Mouse (Mus musculus): ENCODE measurements around the gene Rgs7. TPM values are rescaled to one million over a fixed set of nuclear protein-coding genes. Genes with fewer than 3 reads are reported as not detected.

Rgs7 gene
- polyA plus RNA-seq (2016; fragmentation: Nextera tagmentation; extraction: Ambion mirVana): 5.1 and 7.3 TPM in 2 replicates

DNA sequence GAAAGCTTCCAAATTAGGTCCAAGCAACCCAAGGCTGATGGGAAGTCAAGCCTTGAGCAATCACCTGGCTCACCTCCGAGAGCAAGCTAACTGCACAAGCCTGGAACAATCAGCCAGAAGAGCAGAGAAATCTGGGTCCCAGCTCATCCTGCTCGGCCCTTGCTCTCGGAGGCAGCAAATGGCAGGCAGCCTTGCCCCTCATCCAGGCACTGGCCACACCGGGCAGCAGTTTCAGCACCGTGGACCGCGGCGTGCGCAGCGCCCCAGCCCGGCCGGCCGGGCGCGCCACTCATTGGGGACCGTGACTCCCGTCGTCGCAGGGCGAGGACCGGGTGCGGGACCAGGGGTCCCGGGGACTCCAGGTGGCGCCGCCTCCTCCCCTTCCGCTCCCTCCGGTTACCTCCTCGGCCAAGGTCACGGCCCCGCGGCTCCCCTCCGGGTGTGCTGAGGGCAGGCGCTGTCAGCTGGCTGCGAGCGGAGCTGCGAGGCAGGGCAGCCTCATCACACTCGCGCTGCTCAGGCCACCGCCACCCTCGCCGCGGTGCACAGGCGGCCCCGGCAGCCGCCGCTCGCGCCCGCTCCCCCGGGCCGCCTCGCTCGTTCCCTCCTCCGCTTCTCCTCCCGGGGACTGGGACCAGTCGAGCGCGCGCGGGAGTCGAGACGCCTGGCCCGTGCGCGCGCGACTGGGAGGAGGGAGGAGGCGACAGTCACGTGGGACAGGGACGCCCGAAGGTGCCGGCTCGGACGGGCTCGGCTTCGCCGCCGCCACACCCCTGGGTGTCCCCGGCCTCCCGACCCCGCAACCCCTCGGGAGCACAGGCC, at the start of gene Rgs7:
Gene Rgs7 (minus strand): TSS at position 640 of the 822 bp plus-strand sequence.
- H3K27me3 ChIP-seq: peaks cover 21% of the 10 kb centered on the region
- peaks cover 6% of the 10 kb centered on the region for H3K4me1 ChIP-seq
- under 1% methylated on average over 64 of the region's 82 CpGs for WGBS
- H3K9ac ChIP-seq (replicated peaks): peak within 1 kb of the TSS; percentile 70
- H3K4me3 ChIP-seq: peak within 1 kb of the TSS; percentile 76
- no peaks in the 10 kb centered on the region for H3K36me3 ChIP-seq
- H3K27ac ChIP-seq (replicated peaks): peak within 1 kb of the TSS; percentile 81
- peak; percentile 94 for ATAC-seq (ENCODE audit: low FRiP score, low read depth)
- H3K4me2 ChIP-seq (replicated peaks): peak within 1 kb of the TSS; percentile 86
- no peaks in the 10 kb centered on the region for H3K9me3 ChIP-seq

DNA sequence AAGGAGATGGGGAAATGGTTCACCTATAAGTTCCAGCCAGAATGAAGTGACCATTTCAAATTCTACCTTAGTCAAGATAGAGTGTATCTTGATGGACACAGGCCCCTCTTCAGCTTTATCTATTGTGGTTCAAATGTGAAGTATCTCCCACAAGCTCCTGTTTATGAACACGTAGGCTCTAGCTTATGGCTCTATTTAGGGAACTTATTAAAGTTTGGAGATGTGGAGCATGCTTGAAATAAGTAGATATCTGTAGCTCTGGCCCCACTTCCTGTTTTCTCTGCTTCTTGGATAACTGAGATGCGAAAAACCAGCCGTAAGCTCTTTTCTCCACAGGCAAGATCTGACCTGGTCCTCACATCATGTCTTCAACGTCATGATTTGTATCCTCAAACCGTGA, 48.4 kb upstream of the Rgs7 start:
- H3K9me3 ChIP-seq: no peaks in the 10 kb centered on the region
- no peaks in the 10 kb centered on the region for H3K4me1 ChIP-seq
- H3K36me3 ChIP-seq: no peaks in the 10 kb centered on the region
- no peak overlapping the region for H3K9ac ChIP-seq (replicated peaks)
- no peak overlapping the region for H3K4me3 ChIP-seq
- no peak for ATAC-seq (ENCODE audit: low FRiP score, low read depth)
- WGBS: 92% methylated on average over 5 of the region's 5 CpGs
- no peak overlapping the region for H3K27ac ChIP-seq (replicated peaks)
- no peak overlapping the region for H3K4me2 ChIP-seq (replicated peaks)
- no peaks in the 10 kb centered on the region for H3K27me3 ChIP-seq

- Histone ChIP-seq H3K4me1 (no peaks in the 10 kb centered on the region), H3K4me3 (no peak overlapping the region), H3K9me3 (no peaks in the 10 kb centered on the region), H3K27ac (replicated peaks) (no peak overlapping the region), H3K9ac (replicated peaks) (no peak overlapping the region), H3K4me2 (replicated peaks) (no peak overlapping the region), H3K36me3 (no peaks in the 10 kb centered on the region), H3K27me3 (no peaks in the 10 kb centered on the region)
- 81% methylated on average over 1 of the region's 1 CpGs for WGBS
- no peak for ATAC-seq (ENCODE audit: low FRiP score, low read depth)
Measured at GRCm38 (mm10) chr1:175537321-175537720, 45.0 kb upstream of the Rgs7 start.

DNA sequence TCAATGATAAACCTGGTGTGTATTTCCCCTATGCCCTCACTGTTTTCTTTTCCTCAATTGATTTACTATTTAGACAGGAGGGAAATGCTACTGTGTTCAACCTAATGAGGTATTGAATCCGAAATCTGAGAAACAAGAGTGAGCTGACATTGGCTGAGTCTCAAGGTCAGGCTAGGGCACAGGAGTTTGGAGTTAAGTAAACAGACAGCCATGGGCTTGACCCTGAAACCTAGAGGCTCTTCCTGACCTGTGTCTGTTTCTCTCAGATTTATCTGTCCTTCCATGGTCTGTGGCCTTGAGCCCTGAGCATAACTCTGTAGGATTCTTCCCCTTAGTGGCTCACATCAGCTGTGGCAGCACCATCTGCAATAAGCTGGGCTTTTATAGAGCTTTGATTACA, 37.6 kb upstream of the Rgs7 start:
- Histone ChIP-seq H3K4me1 (no peaks in the 10 kb centered on the region), H3K27me3 (no peaks in the 10 kb centered on the region), H3K9ac (replicated peaks) (no peak overlapping the region), H3K4me3 (no peak overlapping the region), H3K27ac (replicated peaks) (no peak overlapping the region), H3K4me2 (replicated peaks) (no peak overlapping the region), H3K9me3 (no peaks in the 10 kb centered on the region), H3K36me3 (no peaks in the 10 kb centered on the region)
- 71% methylated on average over 1 of the region's 1 CpGs for WGBS
- ATAC-seq (ENCODE audit: low FRiP score, low read depth): no peak

GRCm38 (mm10) chr1:175524626-175525294, 32.5 kb upstream of the Rgs7 start:
- H3K36me3 ChIP-seq: no peaks in the 10 kb centered on the region
- H3K4me1 ChIP-seq: no peaks in the 10 kb centered on the region
- 87% methylated on average over 3 of the region's 3 CpGs for WGBS
- H3K4me2 ChIP-seq (replicated peaks): no peak overlapping the region
- H3K9ac ChIP-seq (replicated peaks): no peak overlapping the region
- H3K27ac ChIP-seq (replicated peaks): no peak overlapping the region
- H3K4me3 ChIP-seq: no peak overlapping the region
- H3K9me3 ChIP-seq: no peaks in the 10 kb centered on the region
- ATAC-seq (ENCODE audit: low FRiP score, low read depth): no peak
- no peaks in the 10 kb centered on the region for H3K27me3 ChIP-seq

DNA sequence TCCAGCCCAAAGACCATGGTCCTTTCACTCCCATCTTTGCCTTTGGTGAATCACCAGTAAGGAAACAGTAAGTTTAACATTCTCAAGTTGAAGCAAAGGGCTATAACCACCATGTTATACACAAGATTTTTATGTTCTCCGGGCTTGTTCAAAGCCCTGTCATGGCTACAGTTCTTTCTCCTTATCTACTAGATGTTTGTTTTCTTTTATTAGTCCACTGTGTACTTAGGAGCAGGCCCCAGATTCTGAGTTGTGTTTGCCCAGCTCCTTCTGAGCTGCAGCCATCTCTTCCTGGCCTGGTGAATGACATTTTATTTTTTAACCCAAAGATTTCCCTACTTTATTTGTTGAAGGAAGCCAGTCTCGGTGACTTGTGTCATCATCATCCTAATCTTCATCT, 31.3 kb upstream of the Rgs7 start:
- H3K4me1 ChIP-seq: no peaks in the 10 kb centered on the region
- WGBS: 82% methylated on average over 2 of the region's 2 CpGs
- H3K36me3 ChIP-seq: no peaks in the 10 kb centered on the region
- ATAC-seq (ENCODE audit: low FRiP score, low read depth): no peak
- no peak overlapping the region for H3K27ac ChIP-seq (replicated peaks)
- H3K9ac ChIP-seq (replicated peaks): no peak overlapping the region
- H3K27me3 ChIP-seq: no peaks in the 10 kb centered on the region
- no peak overlapping the region for H3K4me3 ChIP-seq
- H3K9me3 ChIP-seq: no peaks in the 10 kb centered on the region
- no peak overlapping the region for H3K4me2 ChIP-seq (replicated peaks)

DNA sequence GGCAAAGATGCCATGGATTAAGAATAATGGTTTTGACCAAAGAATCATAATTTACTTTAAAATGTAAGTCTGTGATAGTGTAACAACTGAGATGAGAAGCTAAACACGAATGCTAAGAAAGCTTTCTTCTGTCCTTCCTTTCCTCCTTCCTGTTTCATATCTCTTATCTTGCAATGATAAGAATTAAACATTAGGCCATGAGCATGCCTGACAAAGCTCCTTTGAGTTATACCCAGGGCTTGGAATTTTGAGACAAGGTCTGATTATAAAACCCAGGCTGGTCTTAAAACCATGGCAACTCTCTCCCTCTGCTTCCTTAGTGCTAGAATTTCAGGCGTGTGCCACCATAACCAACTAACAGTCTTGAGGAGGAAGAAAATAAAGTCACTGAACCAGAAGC, 22.2 kb upstream of the Rgs7 start:
- WGBS: 75% methylated on average over 2 of the region's 2 CpGs

DNA sequence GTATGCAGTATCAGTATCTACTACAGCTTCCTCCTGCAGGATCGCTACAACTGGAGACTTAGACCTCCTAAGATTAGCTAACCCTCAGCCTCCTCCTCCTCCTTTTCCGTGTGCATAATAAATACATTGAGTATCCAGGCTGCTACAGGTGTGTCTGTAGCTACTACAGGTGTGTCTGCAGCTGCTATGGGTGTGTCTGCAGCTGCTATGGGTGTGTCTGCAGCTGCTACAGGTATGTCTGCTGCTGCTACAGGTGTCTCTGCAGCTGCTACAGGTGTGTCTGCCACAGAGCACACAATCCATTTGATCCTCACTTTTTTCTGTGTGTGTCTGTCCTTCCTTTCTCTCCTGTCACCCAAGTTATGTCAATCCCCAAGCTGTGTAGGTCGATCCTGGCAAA, 19.9 kb upstream of the Rgs7 start:
- Histone ChIP-seq H3K4me3 (no peak overlapping the region), H3K9ac (replicated peaks) (no peak overlapping the region), H3K4me2 (replicated peaks) (no peak overlapping the region), H3K9me3 (no peaks in the 10 kb centered on the region), H3K4me1 (no peaks in the 10 kb centered on the region), H3K36me3 (no peaks in the 10 kb centered on the region), H3K27me3 (no peaks in the 10 kb centered on the region), H3K27ac (replicated peaks) (no peak overlapping the region)
- 85% methylated on average over 3 of the region's 3 CpGs for WGBS
- ATAC-seq (ENCODE audit: low FRiP score, low read depth): no peak

More for the DNA sequence above, 22.2 kb upstream of the Rgs7 start:
- Histone ChIP-seq H3K27ac (replicated peaks) (no peak overlapping the region), H3K4me2 (replicated peaks) (no peak overlapping the region), H3K9me3 (no peaks in the 10 kb centered on the region), H3K4me1 (no peaks in the 10 kb centered on the region), H3K27me3 (no peaks in the 10 kb centered on the region), H3K4me3 (no peak overlapping the region), H3K9ac (replicated peaks) (no peak overlapping the region), H3K36me3 (no peaks in the 10 kb centered on the region)
- no peak for ATAC-seq (ENCODE audit: low FRiP score, low read depth)

- H3K4me2 ChIP-seq (replicated peaks): no peak overlapping the region
- WGBS: 76% methylated on average over 3 of the region's 3 CpGs
- H3K9me3 ChIP-seq: no peaks in the 10 kb centered on the region
- no peaks in the 10 kb centered on the region for H3K27me3 ChIP-seq
- no peak overlapping the region for H3K4me3 ChIP-seq
- H3K4me1 ChIP-seq: no peaks in the 10 kb centered on the region
- no peak overlapping the region for H3K9ac ChIP-seq (replicated peaks)
- ATAC-seq (ENCODE audit: low FRiP score, low read depth): no peak
- H3K27ac ChIP-seq (replicated peaks): no peak overlapping the region
- no peaks in the 10 kb centered on the region for H3K36me3 ChIP-seq
Measured at GRCm38 (mm10) chr1:175509989-175510388, 17.7 kb upstream of the Rgs7 start.

- Histone ChIP-seq H3K4me3 (peak overlapping the region; percentile 76), H3K9ac (replicated peaks) (peak overlapping the region; percentile 70), H3K36me3 (no peaks in the 10 kb centered on the region), H3K27me3 (peaks cover 21% of the 10 kb centered on the region), H3K27ac (replicated peaks) (peak overlapping the region; percentile 81), H3K4me2 (replicated peaks) (peak overlapping the region; percentile 86), H3K4me1 (peaks cover 6% of the 10 kb centered on the region), H3K9me3 (no peaks in the 10 kb centered on the region)
- no peak for ATAC-seq (ENCODE audit: low FRiP score, low read depth)
- WGBS: under 1% methylated on average over 11 of the region's 11 CpGs
Measured at GRCm38 (mm10) chr1:175492683-175493043, 363 bp upstream of the Rgs7 start.

- WGBS: 14% methylated on average over 6 of the region's 6 CpGs
- H3K36me3 ChIP-seq: no peaks in the 10 kb centered on the region
- H3K9ac ChIP-seq (replicated peaks): peak overlapping the region; percentile 70
- peaks cover 6% of the 10 kb centered on the region for H3K4me1 ChIP-seq
- peak overlapping the region; percentile 76 for H3K4me3 ChIP-seq
- no peaks in the 10 kb centered on the region for H3K9me3 ChIP-seq
- H3K4me2 ChIP-seq (replicated peaks): peak overlapping the region; percentile 86
- peak; percentile 14 for ATAC-seq (ENCODE audit: low FRiP score, low read depth)
- 0 out of 2 replicates have a peak overlapping the region, but pooled peaks have one; percentile 81 for H3K27ac ChIP-seq (replicated peaks)
- H3K27me3 ChIP-seq: peaks cover 21% of the 10 kb centered on the region
Measured at GRCm38 (mm10) chr1:175491511-175491860, 814 bp downstream of the Rgs7 start.

DNA sequence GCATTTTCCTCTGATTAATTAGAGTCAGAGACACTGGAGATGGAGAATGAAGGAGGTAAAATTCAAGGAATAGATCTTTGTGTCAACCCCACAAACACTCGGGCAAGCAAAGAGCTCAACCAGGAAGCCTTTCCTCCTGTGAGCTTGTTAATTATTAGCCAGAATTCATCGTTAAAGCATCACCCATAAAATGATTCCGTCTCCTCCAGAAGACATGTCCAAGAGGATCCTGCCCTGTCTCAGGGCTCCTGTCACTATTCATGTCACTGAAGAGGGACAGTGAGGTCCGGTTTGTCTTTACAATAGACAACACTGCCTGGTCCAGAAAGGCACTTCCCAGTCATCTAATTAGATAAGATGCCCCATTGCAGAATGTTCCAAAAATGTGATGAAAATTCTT, 7.2 kb downstream of the Rgs7 start:
- WGBS: 88% methylated on average over 4 of the region's 4 CpGs
- H3K9me3 ChIP-seq: no peaks in the 10 kb centered on the region
- ATAC-seq (ENCODE audit: low FRiP score, low read depth): no peak
- H3K9ac ChIP-seq (replicated peaks): no peak overlapping the region
- H3K4me1 ChIP-seq: no peaks in the 10 kb centered on the region
- no peak overlapping the region for H3K4me2 ChIP-seq (replicated peaks)
- H3K27me3 ChIP-seq: no peaks in the 10 kb centered on the region
- no peak overlapping the region for H3K4me3 ChIP-seq
- H3K36me3 ChIP-seq: no peaks in the 10 kb centered on the region
- no peak overlapping the region for H3K27ac ChIP-seq (replicated peaks)
